In genomic region chr1:60759563-60760335, GRCm38 (mm10) we compare ENCODE assay signal across 28 mouse cellular contexts. TPM values are rescaled to one million over a fixed set of nuclear protein-coding genes. Genes with fewer than 3 reads are reported as not detected.
A peak's percentile ranks its signal among the peaks of the same experiment; 100 is the strongest.
DNase-seq lines count a peak whose midpoint lies in the region; ATAC-seq and TF ChIP-seq lines count a peak whose summit lies in the region.
"Had no signal": no experiment of that assay in that cellular context is flagged by ENCODE, and none has a peak within 500 bp of the region (broad histone marks: within the 10 kb centered on the region; RNA-seq: fewer than 3 reads in every experiment).

No protein-coding gene starts in this region.

- no peaks in the 10 kb centered on the region for H3K9me3 ChIP-seq in midbrain, embryonic 11.5 days (ENCODE audit: control insufficient read depth, low read length)
- no peaks in the 10 kb centered on the region for H3K9me3 ChIP-seq in midbrain, embryonic 13.5 days
- H3K9me3 ChIP-seq: embryonic facial prominence, embryonic 12.5 days; hindbrain, embryonic 10.5 days; hindbrain, embryonic 15.5 days; liver, embryonic 13.5 days; midbrain, embryonic 15.5 days had no signal

- DNase-seq in midbrain, embryonic 11.5 days (ENCODE audit: low spot score, missing footprints), result peak; percentile 85
- DNase-seq in CD4-positive helper T cell, adult 2 months (ENCODE audit: low read depth, low spot score), result peak; percentile 54
- peak; percentile 69 for DNase-seq in naive thymus-derived CD4-positive, alpha-beta T cell, adult 2 months (ENCODE audit: low read depth)
- no peak for DNase-seq in layer of hippocampus, postnatal 10 days (ENCODE audit: low spot score in 2 of 2)
- DNase-seq in kidney, adult 2 months, result no peak
- DNase-seq: adrenal gland, postnatal 10 days; cerebellum, adult 8-10 months; cerebellum, postnatal 36 days; embryo, embryonic 11 days; gastrocnemius, postnatal 14 days; kidney, adult 9 months; kidney, postnatal 10 days; liver, embryonic 13.5 days; lung, adult 18-20 months; lung, postnatal 4 days; right cerebral cortex, adult 18-20 months; thymus, postnatal 14 days had no signal

- no peaks in the 10 kb centered on the region for H3K36me3 ChIP-seq in midbrain, embryonic 11.5 days (ENCODE audit: control insufficient read depth, insufficient read depth, low read length)
- no peaks in the 10 kb centered on the region for H3K36me3 ChIP-seq in midbrain, embryonic 13.5 days
- no peaks in the 10 kb centered on the region for H3K36me3 ChIP-seq in kidney, adult 2 months (ENCODE audit: control insufficient read depth, insufficient read depth, low read length)
- H3K36me3 ChIP-seq: embryonic facial prominence, embryonic 12.5 days; hindbrain, embryonic 10.5 days; hindbrain, embryonic 15.5 days; liver, embryonic 13.5 days; midbrain, embryonic 15.5 days had no signal

- ATAC-seq in midbrain, embryonic 11.5 days (ENCODE audit: low FRiP score), result no peak
- ATAC-seq in midbrain, embryonic 13.5 days, result no peak
- ATAC-seq in common myeloid progenitor, adult 5-6 weeks (replicated peaks; ENCODE audit: low read depth, poor library complexity, severe bottlenecking), result 0 out of 2 replicates have a peak, but pooled peaks have one; percentile 25
- ATAC-seq: forebrain, embryonic 14.5 days; intestine, embryonic 16.5 days; lung, postnatal 0 days; midbrain, embryonic 15.5 days; Patski had no signal

- no peak overlapping the region for H3K9ac ChIP-seq in midbrain, embryonic 11.5 days (ENCODE audit: low read length)
- no peak overlapping the region for H3K9ac ChIP-seq in midbrain, embryonic 13.5 days (replicated peaks)
- H3K9ac ChIP-seq: embryonic facial prominence, embryonic 12.5 days; hindbrain, embryonic 15.5 days; liver, embryonic 13.5 days; midbrain, embryonic 15.5 days had no signal

- H3K4me1 ChIP-seq in midbrain, embryonic 11.5 days (ENCODE audit: control insufficient read depth, insufficient read depth, low read length), result no peaks in the 10 kb centered on the region
- H3K4me1 ChIP-seq in midbrain, embryonic 13.5 days (replicated peaks), result no peaks in the 10 kb centered on the region
- H3K4me1 ChIP-seq in kidney, adult 2 months (ENCODE audit: control insufficient read depth, insufficient read depth, low read length), result no peaks in the 10 kb centered on the region
- H3K4me1 ChIP-seq: embryonic facial prominence, embryonic 12.5 days; hindbrain, embryonic 15.5 days; liver, embryonic 13.5 days; midbrain, embryonic 15.5 days had no signal

- no peak overlapping the region for H3K27ac ChIP-seq in midbrain, embryonic 11.5 days (ENCODE audit: low read depth, low read length)
- no peak overlapping the region for H3K27ac ChIP-seq in midbrain, embryonic 13.5 days
- H3K27ac ChIP-seq in kidney, adult 2 months (ENCODE audit: insufficient read depth, low read depth, low read length), result no peak overlapping the region
- H3K27ac ChIP-seq: embryonic facial prominence, embryonic 12.5 days; hindbrain, embryonic 10.5 days; hindbrain, embryonic 15.5 days; liver, embryonic 13.5 days; midbrain, embryonic 15.5 days had no signal

- H3K4me2 ChIP-seq in midbrain, embryonic 11.5 days, result no peak overlapping the region
- H3K4me2 ChIP-seq in midbrain, embryonic 13.5 days (replicated peaks), result no peak overlapping the region
- H3K4me2 ChIP-seq: embryonic facial prominence, embryonic 12.5 days; hindbrain, embryonic 15.5 days; liver, embryonic 13.5 days; midbrain, embryonic 15.5 days had no signal

- H3K27me3 ChIP-seq in midbrain, embryonic 11.5 days (ENCODE audit: control insufficient read depth, insufficient read depth, low read length), result no peaks in the 10 kb centered on the region
- no peaks in the 10 kb centered on the region for H3K27me3 ChIP-seq in midbrain, embryonic 13.5 days
- H3K27me3 ChIP-seq in kidney, adult 2 months (replicated peaks; ENCODE audit: control insufficient read depth, insufficient read depth, low read length), result no peaks in the 10 kb centered on the region
- H3K27me3 ChIP-seq: embryonic facial prominence, embryonic 12.5 days; hindbrain, embryonic 15.5 days; liver, embryonic 13.5 days; midbrain, embryonic 15.5 days had no signal

- H3K4me3 ChIP-seq in midbrain, embryonic 11.5 days (ENCODE audit: low read depth, low read length), result no peak overlapping the region
- H3K4me3 ChIP-seq in midbrain, embryonic 13.5 days (replicated peaks), result no peak overlapping the region
- no peak overlapping the region for H3K4me3 ChIP-seq in kidney, adult 2 months (ENCODE audit: insufficient read depth, low read depth, low read length)
- H3K4me3 ChIP-seq: embryonic facial prominence, embryonic 12.5 days; hindbrain, embryonic 10.5 days; hindbrain, embryonic 15.5 days; liver, embryonic 13.5 days; midbrain, embryonic 15.5 days had no signal

- TF ChIP-seq POLR2A in kidney, adult 2 months (IDR thresholded peaks at IDR 0.05; ENCODE audit: low read depth, low read length), result no peak

- 69% methylated on average over 7 of the region's 7 CpGs for WGBS in midbrain, embryonic 11.5 days
- WGBS in midbrain, embryonic 13.5 days, result 68% methylated on average over 7 of the region's 7 CpGs
- WGBS in kidney, adult 2 months, result 58% methylated on average over 7 of the region's 7 CpGs

- no peak for TF ChIP-seq CTCF in kidney, adult 2 months (conservative IDR thresholded peaks at IDR 0.05; ENCODE audit: insufficient read depth, insufficient read length, low read depth, low read length)

RNA-seq across cellular contexts. Expression of gene Cd28, which starts 43.1 kb away (rescaled TPM):
- 0.10 and 0.28 TPM in 2 replicates for polyA plus RNA-seq in midbrain, embryonic 11.5 days (2014; fragmentation: Nextera tagmentation; extraction: Ambion mirVana)
- 0.10 and 0.16 TPM in 2 replicates for polyA plus RNA-seq in midbrain, embryonic 13.5 days (2015; fragmentation: Nextera tagmentation; extraction: Ambion mirVana)
- 1.1 and 1.4 TPM in 2 replicates for total RNA-seq in common myeloid progenitor, adult 5-6 weeks (2017)
- total RNA-seq in layer of hippocampus, postnatal 10 days (2021), result under 1 TPM; 0.07 to 0.27 TPM
- polyA plus RNA-seq in kidney, adult 2 months (2012; rRNA removed), result 0.04 and 0.55 TPM in 2 replicates
- total RNA-seq: MEL had no signal
- polyA plus RNA-seq: Patski had no signal

Comparison
In these comparisons a context has a peak if more than half of its experiments do, and no peak if none do; other contexts are left out.
1. DNase-seq: peak in midbrain, embryonic 11.5 days (single experiment), CD4-positive helper T cell, adult 2 months (single experiment) and naive thymus-derived CD4-positive, alpha-beta T cell, adult 2 months (single experiment); none in layer of hippocampus, postnatal 10 days (0 of 2) and kidney, adult 2 months (single experiment).